Mouse (Mus musculus) erythroblast, embryonic 14.5 days (primary cell): ENCODE data around the gene Ifnar2.

Experiments
- GATA1 ChIP-seq: IDR thresholded peaks from 2 replicates; pipeline ENCODE4 v1.6.1; 2012; ENCODE audit warnings: low read length, inconsistent platforms, mixed read lengths
- TAL1 ChIP-seq: IDR thresholded peaks from 3 replicates; pipeline ENCODE4 v1.6.1; 2012; ENCODE audit warnings: low read length, inconsistent platforms, mixed read lengths

DNA sequence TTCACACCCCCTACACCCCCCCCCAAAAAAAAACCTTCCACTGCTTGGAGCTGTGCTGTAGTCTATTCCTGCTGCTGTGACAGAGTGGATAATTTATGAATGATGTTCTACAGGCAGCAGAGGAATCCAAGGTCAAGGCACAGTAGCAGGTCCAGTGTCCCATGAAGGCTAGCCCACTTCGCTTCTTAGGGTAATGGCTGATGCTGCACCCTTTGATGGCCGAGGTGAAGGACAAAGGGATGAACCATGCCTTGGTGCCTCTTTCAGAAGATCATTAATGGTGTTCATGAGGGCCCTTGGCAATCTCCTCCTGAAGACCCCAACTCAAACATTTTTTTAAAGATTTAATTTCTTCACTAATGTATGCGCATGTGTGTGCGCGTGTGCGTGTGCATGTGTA, 43.8 kb downstream of the Ifnar2 start:
- TF ChIP-seq TAL1 (no peak), GATA1 (no peak)
